Mouse (Mus musculus): ENCODE measurements around the gene Cyren. TPM values are rescaled to one million over a fixed set of nuclear protein-coding genes. Genes with fewer than 3 reads are reported as not detected.
A peak's percentile ranks its signal among the peaks of the same experiment; 100 is the strongest.

Cyren gene
- polyA plus RNA-seq, 1 experiment from 2014 or later: 6.1 TPM

DNA sequence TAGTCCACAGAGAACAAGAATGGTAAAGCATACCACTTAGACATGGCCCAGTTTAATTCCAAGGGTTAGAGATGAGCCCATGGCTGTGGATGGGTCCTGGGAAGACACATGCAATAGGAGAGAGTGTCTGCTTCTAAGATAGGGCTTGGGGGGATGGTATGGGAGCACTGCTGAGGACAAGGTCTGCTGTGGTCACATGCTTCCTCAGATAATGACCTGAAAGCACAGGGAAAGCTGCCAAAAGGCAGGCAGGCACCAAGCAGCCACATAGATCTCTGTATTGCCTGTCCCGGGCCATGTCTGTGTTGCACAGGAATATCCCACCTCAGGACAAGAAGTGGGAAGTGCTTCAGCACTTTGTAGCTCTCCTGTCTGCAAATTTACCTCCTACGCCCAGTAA is 21.3 kb upstream of the Cyren start:
- no peak overlapping the region for H3K4me3 ChIP-seq (replicated peaks)
- ATAC-seq (ENCODE audit: insufficient read depth): peak; percentile 41
- H3K9me3 ChIP-seq (replicated peaks): no peaks in the 10 kb centered on the region
- H3K36me3 ChIP-seq (replicated peaks): peaks cover 97% of the 10 kb centered on the region
- no peaks in the 10 kb centered on the region for H3K27me3 ChIP-seq
- no peak overlapping the region for H3K27ac ChIP-seq (replicated peaks)
- H3K9ac ChIP-seq: no peak overlapping the region
- H3K4me1 ChIP-seq (replicated peaks): peaks cover 34% of the 10 kb centered on the region
- H3K4me2 ChIP-seq: no peak overlapping the region
- WGBS (ENCODE audit: insufficient replicate concordance): 40% methylated on average over 2 of the region's 2 CpGs

DNA sequence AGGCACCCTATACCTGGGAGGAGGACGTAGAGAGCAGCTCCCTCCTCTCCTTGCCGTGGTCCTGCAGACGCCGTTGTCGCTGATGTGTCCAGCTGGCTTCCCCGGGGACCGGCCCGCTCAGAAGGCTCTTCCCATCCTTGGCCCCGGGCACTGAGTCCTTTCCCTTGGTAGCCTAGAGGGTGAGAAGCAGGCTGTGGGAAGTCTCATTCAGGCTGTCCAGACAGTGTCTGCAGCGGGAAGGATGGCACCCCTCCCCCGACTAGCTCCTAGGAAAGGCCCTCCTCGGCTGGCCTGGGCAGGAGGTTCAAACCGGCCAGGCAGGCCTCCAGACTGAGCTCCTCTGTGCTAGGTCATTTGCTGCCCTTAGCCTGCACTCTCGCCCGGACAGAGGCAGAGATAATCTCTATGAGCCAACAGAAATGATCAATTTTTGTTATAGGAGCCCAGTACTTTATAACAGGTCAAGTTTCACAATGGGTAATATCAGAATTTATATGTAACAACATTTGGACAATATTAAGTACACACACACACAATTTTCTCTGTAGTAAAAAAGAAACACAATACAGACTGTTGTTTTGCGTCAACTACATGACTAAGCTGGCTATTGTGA is 18.4 kb upstream of the Cyren start:
- Histone ChIP-seq H3K4me1 (replicated peaks) (peaks cover 11% of the 10 kb centered on the region), H3K9ac (no peak overlapping the region), H3K27me3 (no peaks in the 10 kb centered on the region), H3K4me2 (no peak overlapping the region), H3K9me3 (replicated peaks) (no peaks in the 10 kb centered on the region), H3K4me3 (replicated peaks) (no peak overlapping the region), H3K36me3 (replicated peaks) (peaks cover 94% of the 10 kb centered on the region), H3K27ac (replicated peaks) (no peak overlapping the region)
- 85% methylated on average over 16 of the region's 16 CpGs for WGBS (ENCODE audit: insufficient replicate concordance)
- no peak for ATAC-seq (ENCODE audit: insufficient read depth)

DNA sequence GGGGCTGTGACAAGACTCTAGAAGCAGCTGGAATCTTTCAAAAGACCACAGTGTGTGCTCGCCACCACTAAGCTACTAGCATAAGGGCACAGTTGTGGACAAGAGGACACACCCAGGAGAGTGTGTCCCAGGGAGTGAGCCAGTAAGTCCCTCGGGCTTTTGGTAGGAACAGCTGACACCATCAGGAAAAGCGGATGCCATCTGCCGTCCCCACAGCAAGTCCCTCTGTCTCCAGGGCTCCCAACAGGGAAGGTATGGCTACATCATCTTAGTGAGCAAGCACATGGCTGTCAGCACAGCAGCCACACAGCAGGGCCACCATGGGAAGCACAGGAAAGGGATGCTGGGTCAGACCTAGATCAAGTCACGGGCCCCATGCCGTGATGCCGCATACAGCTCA is 17.7 kb upstream of the Cyren start:
- Histone ChIP-seq H3K27ac (replicated peaks) (no peak overlapping the region), H3K9me3 (replicated peaks) (no peaks in the 10 kb centered on the region), H3K27me3 (no peaks in the 10 kb centered on the region), H3K4me1 (replicated peaks) (peaks cover 11% of the 10 kb centered on the region), H3K4me3 (replicated peaks) (no peak overlapping the region), H3K9ac (no peak overlapping the region), H3K4me2 (no peak overlapping the region), H3K36me3 (replicated peaks) (peaks cover 94% of the 10 kb centered on the region)
- ATAC-seq (ENCODE audit: insufficient read depth): no peak
- 83% methylated on average over 7 of the region's 7 CpGs for WGBS (ENCODE audit: insufficient replicate concordance)

DNA sequence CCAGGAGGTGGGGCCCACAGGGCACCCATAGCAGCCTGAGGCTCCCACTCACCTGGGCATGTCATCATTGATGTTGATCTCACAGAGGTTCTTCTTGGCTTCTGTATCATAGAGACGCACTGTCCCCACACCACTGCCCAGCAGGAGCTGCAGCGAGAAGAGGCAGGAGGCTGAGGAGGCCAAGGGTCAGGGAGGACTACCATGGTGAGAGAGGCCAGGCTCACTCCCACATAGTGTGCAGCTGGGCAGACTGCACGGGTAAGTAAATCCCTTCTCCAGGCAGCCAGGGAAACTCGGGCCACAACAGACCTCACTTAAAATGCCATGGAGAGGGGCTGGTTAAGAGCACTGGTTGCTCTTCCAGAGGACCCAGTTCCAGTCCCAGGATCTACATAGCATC is 11.3 kb upstream of the Cyren start:
- Histone ChIP-seq H3K4me3 (replicated peaks) (no peak overlapping the region), H3K9ac (no peak overlapping the region), H3K36me3 (replicated peaks) (peaks cover 95% of the 10 kb centered on the region), H3K9me3 (replicated peaks) (no peaks in the 10 kb centered on the region), H3K4me2 (no peak overlapping the region), H3K4me1 (replicated peaks) (no peaks in the 10 kb centered on the region), H3K27ac (replicated peaks) (no peak overlapping the region), H3K27me3 (no peaks in the 10 kb centered on the region)
- 83% methylated on average over 4 of the region's 4 CpGs for WGBS (ENCODE audit: insufficient replicate concordance)
- no peak for ATAC-seq (ENCODE audit: insufficient read depth)

DNA sequence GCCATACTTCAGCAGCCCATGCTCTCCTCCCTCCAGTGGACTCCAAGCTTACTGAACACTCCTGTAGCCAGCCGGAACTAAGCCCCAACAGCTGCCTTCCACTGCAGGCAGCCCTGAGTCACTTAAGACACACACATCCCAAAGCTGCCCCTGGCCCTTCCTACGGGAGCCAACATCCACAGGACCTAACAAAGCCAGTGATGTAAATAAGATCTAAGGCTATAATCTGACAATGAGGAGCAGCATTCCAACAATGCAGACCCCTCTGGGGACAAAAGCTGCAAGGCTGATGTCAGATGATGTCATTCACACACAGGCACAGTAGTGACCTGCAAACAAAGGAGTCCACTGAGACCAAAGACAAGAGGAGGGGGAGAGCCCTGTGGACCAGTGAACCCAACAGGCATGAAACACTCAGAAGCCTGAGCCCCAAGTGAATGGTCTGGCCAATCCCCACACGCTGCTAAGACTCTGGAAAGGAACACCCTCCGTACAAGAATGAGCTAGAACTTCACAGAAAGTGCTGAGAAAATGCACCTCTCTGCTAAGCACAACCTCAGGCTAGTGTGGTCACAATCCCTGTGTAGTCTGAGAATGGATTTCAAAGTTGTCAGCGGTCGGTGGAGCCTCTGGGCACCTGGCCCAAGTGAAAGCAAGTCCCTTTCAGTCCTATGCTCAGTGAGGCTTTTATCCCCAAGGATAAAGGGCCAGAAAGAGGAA is 9.4 kb upstream of the Cyren start:
- Histone ChIP-seq H3K27ac (replicated peaks) (no peak overlapping the region), H3K9ac (no peak overlapping the region), H3K9me3 (replicated peaks) (no peaks in the 10 kb centered on the region), H3K4me1 (replicated peaks) (no peaks in the 10 kb centered on the region), H3K4me3 (replicated peaks) (no peak overlapping the region), H3K27me3 (no peaks in the 10 kb centered on the region), H3K4me2 (no peak overlapping the region), H3K36me3 (replicated peaks) (peaks cover 97% of the 10 kb centered on the region)
- WGBS (ENCODE audit: insufficient replicate concordance): 83% methylated on average over 6 of the region's 6 CpGs
- no peak for ATAC-seq (ENCODE audit: insufficient read depth)

DNA sequence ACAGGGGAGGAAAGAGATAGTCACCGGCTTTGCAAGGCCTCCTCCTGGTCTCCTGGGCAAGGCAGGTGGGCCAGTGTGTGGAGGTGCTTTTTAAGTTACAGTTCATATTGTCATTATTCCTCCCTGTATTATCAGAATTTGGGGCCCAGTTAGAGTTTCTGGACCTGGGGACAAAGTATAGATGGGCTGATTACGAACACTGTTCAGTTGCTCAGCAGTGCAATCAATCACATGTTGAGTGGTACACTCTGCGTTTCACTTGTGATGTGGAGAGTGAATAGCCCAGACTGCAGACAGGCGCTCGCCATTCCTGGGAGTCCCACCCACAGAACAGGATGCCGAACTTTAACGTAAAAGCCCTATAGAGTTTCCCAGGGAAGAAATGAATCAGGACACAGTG is 6.9 kb upstream of the Cyren start:
- Histone ChIP-seq H3K27me3 (no peaks in the 10 kb centered on the region), H3K4me2 (no peak overlapping the region)
- no peak for ATAC-seq (ENCODE audit: insufficient read depth)

DNA sequence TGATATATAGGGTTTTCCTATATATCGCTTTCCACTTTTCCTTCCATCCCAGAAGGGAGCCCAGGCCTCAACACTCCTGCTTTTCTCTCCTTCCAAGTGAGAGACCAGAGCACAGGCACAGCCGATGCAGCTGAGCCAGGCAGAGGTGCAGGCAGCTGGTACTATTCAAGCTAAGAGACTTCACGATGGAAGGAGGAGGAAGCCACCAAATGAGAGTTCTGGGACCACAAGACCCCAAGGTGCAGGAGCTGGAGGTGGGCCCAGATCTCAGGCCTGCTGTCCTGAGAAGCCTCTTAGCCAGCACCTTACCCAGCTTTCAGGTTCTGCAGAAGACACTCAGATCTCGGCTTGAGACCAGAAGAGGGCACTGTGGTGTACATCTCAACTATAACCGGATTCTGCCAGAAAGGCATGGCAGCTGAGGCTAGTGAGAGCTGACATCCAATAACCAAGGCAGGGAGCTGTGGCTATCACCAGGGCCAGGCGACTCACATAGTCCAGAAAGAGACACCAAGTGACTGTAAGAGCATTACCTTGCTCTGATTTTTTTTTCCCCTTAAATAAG is 2.1 kb upstream of the Cyren start:
- H3K27ac ChIP-seq (replicated peaks): no peak overlapping the region
- no peaks in the 10 kb centered on the region for H3K27me3 ChIP-seq
- ATAC-seq (ENCODE audit: insufficient read depth): no peak
- WGBS (ENCODE audit: insufficient replicate concordance): 65% methylated on average over 6 of the region's 6 CpGs
- H3K4me2 ChIP-seq: no peak overlapping the region
- peaks cover 41% of the 10 kb centered on the region for H3K4me1 ChIP-seq (replicated peaks)
- H3K9ac ChIP-seq: no peak overlapping the region
- H3K4me3 ChIP-seq (replicated peaks): no peak overlapping the region
- H3K36me3 ChIP-seq (replicated peaks): peaks cover 61% of the 10 kb centered on the region
- no peaks in the 10 kb centered on the region for H3K9me3 ChIP-seq (replicated peaks)

More for the DNA sequence above, 6.9 kb upstream of the Cyren start:
- peaks cover 97% of the 10 kb centered on the region for H3K36me3 ChIP-seq (replicated peaks)
- 88% methylated on average over 7 of the region's 7 CpGs for whole genome bisulfite sequencing (ENCODE audit: insufficient replicate concordance)
- 0 out of 2 replicates have a peak, but pooled peaks cover 3% of the 10 kb centered on the region for H3K4me1 ChIP-seq (replicated peaks)
- no peaks in the 10 kb centered on the region for H3K9me3 ChIP-seq (replicated peaks)
- no peak overlapping the region for H3K4me3 ChIP-seq (replicated peaks)
- H3K27ac ChIP-seq (replicated peaks): no peak overlapping the region
- H3K9ac ChIP-seq: no peak overlapping the region

DNA sequence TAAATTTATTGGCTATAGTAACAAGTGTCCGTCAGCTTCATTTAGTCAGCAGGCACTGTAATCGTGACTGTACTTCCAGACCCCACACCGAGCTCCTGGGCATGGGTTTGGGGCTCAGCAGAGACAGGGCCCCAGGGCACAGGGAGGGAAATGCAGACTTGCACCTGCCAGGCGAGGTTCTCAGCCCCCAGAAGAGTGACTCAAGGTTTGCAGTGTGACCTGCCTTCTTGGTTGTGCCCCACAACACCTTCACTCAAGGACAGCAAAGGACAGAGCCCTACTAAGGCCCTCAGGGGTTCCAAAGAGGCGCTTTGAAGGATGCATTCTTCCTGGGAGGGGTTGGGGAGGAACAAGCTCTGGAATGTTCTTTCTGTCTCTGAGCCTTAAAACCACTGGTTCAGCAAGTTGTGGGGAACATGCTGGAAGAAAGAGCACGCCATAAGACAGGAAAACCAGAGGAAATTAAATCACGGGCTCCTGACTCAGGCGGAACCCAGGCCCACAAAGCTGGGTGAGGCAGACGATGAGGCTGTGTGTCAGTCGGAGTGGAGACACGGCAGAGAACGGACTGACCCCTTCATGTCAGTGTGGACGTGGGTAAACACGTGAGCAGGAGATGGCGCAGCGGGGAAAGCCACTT is 1.4 kb upstream of the Cyren start:
- Histone ChIP-seq H3K36me3 (replicated peaks) (peaks cover 53% of the 10 kb centered on the region), H3K4me2 (no peak overlapping the region), H3K4me1 (replicated peaks) (peaks cover 49% of the 10 kb centered on the region), H3K9me3 (replicated peaks) (no peaks in the 10 kb centered on the region), H3K9ac (no peak overlapping the region), H3K27me3 (no peaks in the 10 kb centered on the region), H3K27ac (replicated peaks) (no peak overlapping the region), H3K4me3 (replicated peaks) (no peak overlapping the region)
- ATAC-seq (ENCODE audit: insufficient read depth): no peak
- WGBS (ENCODE audit: insufficient replicate concordance): 84% methylated on average over 16 of the region's 16 CpGs

DNA sequence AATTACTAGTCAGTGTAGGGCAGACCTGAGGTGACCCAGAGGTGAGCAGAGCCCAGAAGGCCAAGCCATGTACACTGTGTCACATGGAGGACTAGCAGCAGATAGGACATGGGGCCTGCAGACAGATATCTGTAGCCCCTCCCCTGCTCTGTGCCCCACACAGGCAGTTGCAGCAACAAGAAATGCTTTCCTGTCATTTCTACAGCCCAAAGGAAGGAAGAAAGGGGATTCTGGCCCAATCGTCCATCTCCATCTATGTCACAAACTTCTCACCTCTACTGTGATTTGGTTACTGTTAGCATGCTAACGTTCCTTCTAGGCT is 1.1 kb downstream of the Cyren start:
- WGBS (ENCODE audit: insufficient replicate concordance): 9% methylated on average over 2 of the region's 2 CpGs

DNA sequence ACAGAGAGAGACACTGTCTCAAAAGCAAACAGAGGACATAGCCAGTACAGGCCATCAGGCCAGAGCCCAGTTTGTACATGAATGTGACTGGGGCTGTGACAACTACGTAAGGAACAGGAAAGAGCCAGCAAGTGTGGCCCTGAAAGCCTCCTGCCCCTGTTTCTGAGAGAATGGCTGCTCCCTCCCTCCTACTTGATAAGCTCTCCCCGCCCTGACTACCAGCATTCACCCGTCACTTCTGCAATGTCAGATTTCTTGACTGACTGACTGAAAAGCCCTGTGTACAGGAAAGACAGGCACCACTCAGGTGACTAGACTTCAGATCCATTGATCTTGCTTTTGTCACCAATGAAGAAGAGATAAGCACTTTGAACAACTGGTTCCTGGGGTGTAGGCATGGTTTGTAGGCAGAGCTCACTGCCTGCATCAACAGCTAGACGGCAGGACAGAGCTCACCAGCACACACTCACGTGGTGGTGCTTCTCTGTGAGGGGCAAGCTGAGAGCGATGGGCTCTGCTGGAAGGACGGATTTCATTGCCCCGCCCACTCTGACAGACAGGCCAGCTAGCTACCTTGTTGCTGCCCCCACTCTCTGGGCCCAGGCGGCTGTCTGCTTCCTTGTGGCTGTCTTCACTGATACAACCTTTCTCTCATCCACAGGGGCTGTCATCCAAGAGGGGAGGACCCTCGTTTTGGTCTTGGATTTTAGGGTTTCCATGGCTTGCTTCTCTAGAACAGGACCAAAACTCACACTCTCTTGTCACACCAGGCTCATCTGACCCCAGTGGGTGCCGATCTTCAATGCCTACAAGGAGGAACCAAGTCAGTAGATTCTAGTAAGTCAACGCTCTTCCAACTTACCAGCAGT is 1.7 kb downstream of the Cyren start:
- Histone ChIP-seq H3K9me3 (replicated peaks) (no peaks in the 10 kb centered on the region), H3K27ac (replicated peaks) (peak overlapping the region; percentile 87), H3K4me3 (replicated peaks) (peak overlapping the region; percentile 84), H3K4me2 (peak overlapping the region; percentile 74), H3K27me3 (no peaks in the 10 kb centered on the region), H3K36me3 (replicated peaks) (peaks cover 38% of the 10 kb centered on the region), H3K4me1 (replicated peaks) (peaks cover 67% of the 10 kb centered on the region), H3K9ac (peak overlapping the region; percentile 88)
- WGBS (ENCODE audit: insufficient replicate concordance): 12% methylated on average over 12 of the region's 12 CpGs
- peak; percentile 42 for ATAC-seq (ENCODE audit: insufficient read depth)

More for the DNA sequence above, 1.1 kb downstream of the Cyren start:
- peak overlapping the region; percentile 87 for H3K27ac ChIP-seq (replicated peaks)
- peak overlapping the region; percentile 74 for H3K4me2 ChIP-seq
- H3K27me3 ChIP-seq: no peaks in the 10 kb centered on the region
- H3K9me3 ChIP-seq (replicated peaks): no peaks in the 10 kb centered on the region
- H3K4me1 ChIP-seq (replicated peaks): peaks cover 66% of the 10 kb centered on the region
- peaks cover 44% of the 10 kb centered on the region for H3K36me3 ChIP-seq (replicated peaks)
- ATAC-seq (ENCODE audit: insufficient read depth): peak; percentile 51
- peak overlapping the region; percentile 84 for H3K4me3 ChIP-seq (replicated peaks)
- H3K9ac ChIP-seq: peak overlapping the region; percentile 88

All from liver, embryonic 15.5 days (tissue).